Mouse (Mus musculus) erythroblast, embryonic 14.5 days (primary cell): ENCODE results near the gene Snph. TPM values are rescaled to one million over a fixed set of nuclear protein-coding genes. Genes with fewer than 3 reads are reported as not detected.

Experiments
- H3K27me3 ChIP-seq: 2 replicates; pipeline ENCODE4 v1.6.1; 2012; ENCODE audit warnings: inconsistent platforms; ENCODE audit not compliant: control insufficient read depth
- H3K36me3 ChIP-seq: 2 replicates; pipeline ENCODE4 v1.6.1; 2012; ENCODE audit warnings: mild to moderate bottlenecking, inconsistent platforms; ENCODE audit not compliant: control insufficient read depth
- H3K4me1 ChIP-seq: 2 replicates; pipeline ENCODE4 v1.6.1; 2012; ENCODE audit warnings: inconsistent platforms; ENCODE audit not compliant: control insufficient read depth
- H3K4me3 ChIP-seq: replicated peaks from 2 replicates; pipeline ENCODE3; 2012; ENCODE audit warnings: moderate library complexity, mild to moderate bottlenecking, inconsistent platforms
- H3K9me3 ChIP-seq: 2 replicates; pipeline ENCODE4 v1.6.1; 2012; ENCODE audit warnings: low read length, inconsistent platforms, mixed read lengths; ENCODE audit not compliant: control insufficient read depth
- GATA1 ChIP-seq: IDR thresholded peaks from 2 replicates; pipeline ENCODE4 v1.6.1; 2012; ENCODE audit warnings: low read length, inconsistent platforms, mixed read lengths
- TAL1 ChIP-seq: IDR thresholded peaks from 3 replicates; pipeline ENCODE4 v1.6.1; 2012; ENCODE audit warnings: low read length, inconsistent platforms, mixed read lengths
- polyA plus RNA-seq: library from polyadenylated mRNA; stranded (reverse); fragments of >175 nt; gene quantifications from 2 replicates; pipeline ENCODE4 v1.2.3, GENCODE M21; 2012

Gene Snph
- polyA plus RNA-seq, 1 experiment, result not detected

DNA sequence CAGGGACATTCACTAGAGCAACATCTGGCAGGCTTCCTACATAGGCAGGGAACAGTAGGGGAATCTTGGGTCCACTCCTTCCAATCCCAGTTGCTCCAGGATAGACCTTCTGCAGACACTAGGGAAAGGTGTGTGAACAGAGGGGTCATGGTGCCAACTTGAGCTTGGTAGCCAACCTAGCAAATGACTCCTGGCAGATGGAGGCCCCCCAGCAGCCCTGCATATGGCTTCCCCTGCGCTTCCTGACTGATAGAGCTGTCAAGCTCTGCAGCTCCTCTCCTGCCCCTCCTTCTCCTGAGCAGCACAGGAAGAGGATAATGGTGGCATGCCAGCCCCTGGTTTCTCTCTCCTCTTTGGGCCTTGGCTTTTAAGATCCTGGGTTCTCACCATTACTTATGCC, 24.0 kb downstream of the Snph start:
- no peaks in the 10 kb centered on the region for H3K9me3 ChIP-seq
- H3K4me3 ChIP-seq, result no peak overlapping the region
- H3K27me3 ChIP-seq, result no peaks in the 10 kb centered on the region
- no peaks in the 10 kb centered on the region for H3K4me1 ChIP-seq
- H3K36me3 ChIP-seq, result no peaks in the 10 kb centered on the region
- TF ChIP-seq TAL1 (no peak), GATA1 (no peak)

- Histone ChIP-seq H3K36me3 (no peaks in the 10 kb centered on the region), H3K4me1 (no peaks in the 10 kb centered on the region), H3K27me3 (no peaks in the 10 kb centered on the region), H3K4me3 (no peak overlapping the region), H3K9me3 (no peaks in the 10 kb centered on the region)
- no peak for TF ChIP-seq TAL1
- no peak for TF ChIP-seq GATA1
Observed at GRCm38 (mm10) chr2:151605437-151605987, 26.9 kb downstream of the Snph start.

- TF ChIP-seq TAL1 (no peak), GATA1 (no peak)
- no peak overlapping the region for H3K4me3 ChIP-seq
- H3K27me3 ChIP-seq, result no peaks in the 10 kb centered on the region
- no peaks in the 10 kb centered on the region for H3K9me3 ChIP-seq
- no peaks in the 10 kb centered on the region for H3K36me3 ChIP-seq
- no peaks in the 10 kb centered on the region for H3K4me1 ChIP-seq
Observed at GRCm38 (mm10) chr2:151603630-151604029, 28.8 kb downstream of the Snph start.

DNA sequence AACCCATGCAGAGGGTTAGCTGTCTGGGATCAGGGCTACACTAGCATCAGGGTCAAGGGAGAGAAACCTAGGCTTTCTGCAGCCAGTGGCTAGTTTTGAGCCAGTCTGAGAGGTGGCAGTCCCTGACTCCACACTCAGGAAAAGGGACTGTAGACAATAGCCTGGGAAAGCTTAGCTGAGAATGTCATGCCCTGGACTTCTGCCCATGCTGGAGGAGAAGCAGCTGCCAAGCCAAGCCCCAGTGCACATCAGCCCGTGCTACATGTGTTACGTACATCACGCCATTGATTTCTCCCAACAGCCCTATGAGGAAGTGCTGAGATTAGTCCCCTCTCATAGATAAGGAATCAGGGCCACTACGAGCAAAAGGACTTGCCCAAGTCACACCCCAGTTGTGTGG, 30.3 kb downstream of the Snph start:
- H3K27me3 ChIP-seq, result no peaks in the 10 kb centered on the region
- no peaks in the 10 kb centered on the region for H3K9me3 ChIP-seq
- no peaks in the 10 kb centered on the region for H3K36me3 ChIP-seq
- TF ChIP-seq GATA1 (no peak), TAL1 (no peak)
- no peaks in the 10 kb centered on the region for H3K4me1 ChIP-seq
- H3K4me3 ChIP-seq, result no peak overlapping the region

DNA sequence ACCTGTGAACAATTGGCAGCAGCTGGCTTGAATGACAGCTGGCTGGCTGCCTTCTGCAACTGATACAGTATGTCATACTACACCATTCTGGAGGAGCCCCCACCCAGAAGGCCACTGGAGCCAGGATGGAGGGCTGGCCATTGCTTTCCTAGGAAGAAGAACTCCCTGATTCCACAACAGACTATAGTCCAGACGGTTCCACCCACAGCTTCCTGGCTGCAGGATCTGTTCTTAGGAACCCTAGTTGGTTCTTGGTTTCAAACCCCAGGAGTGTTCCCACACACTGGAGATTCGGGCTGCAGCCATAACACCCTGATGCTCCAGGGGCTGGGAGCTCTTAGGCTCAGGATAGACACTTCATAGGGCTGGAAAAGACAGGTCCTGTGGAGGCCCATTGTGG, 34.3 kb downstream of the Snph start:
- Histone ChIP-seq H3K36me3 (no peaks in the 10 kb centered on the region), H3K4me3 (no peak overlapping the region), H3K4me1 (no peaks in the 10 kb centered on the region), H3K27me3 (no peaks in the 10 kb centered on the region), H3K9me3 (no peaks in the 10 kb centered on the region)
- TF ChIP-seq GATA1 (no peak), TAL1 (no peak)

- no peaks in the 10 kb centered on the region for H3K27me3 ChIP-seq
- H3K4me3 ChIP-seq, result no peak overlapping the region
- TF ChIP-seq TAL1 (no peak), GATA1 (no peak)
- no peaks in the 10 kb centered on the region for H3K4me1 ChIP-seq
- H3K36me3 ChIP-seq, result no peaks in the 10 kb centered on the region
- no peaks in the 10 kb centered on the region for H3K9me3 ChIP-seq
Observed at GRCm38 (mm10) chr2:151587306-151587705, 45.1 kb downstream of the Snph start.

DNA sequence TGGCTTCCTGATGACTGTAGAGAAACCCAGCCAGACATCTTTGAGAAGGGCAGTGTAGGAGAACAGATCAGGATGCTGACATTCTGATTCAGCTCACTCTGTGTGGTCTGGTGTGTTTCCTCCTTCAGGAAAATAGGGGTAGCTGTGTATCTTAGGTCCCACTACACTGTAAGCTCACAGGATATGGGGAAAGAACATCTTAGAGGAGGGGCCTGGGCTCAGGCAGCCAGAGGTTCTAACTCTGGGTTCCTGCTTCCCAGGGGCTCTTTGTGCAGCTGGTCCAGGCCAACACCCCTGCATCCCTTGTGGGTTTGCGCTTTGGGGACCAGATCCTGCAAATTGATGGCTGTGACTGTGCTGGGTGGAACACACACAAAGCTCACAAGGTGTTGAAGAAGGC, 45.6 kb downstream of the Snph start:
- Histone ChIP-seq H3K36me3 (no peaks in the 10 kb centered on the region), H3K27me3 (no peaks in the 10 kb centered on the region), H3K9me3 (no peaks in the 10 kb centered on the region), H3K4me3 (no peak overlapping the region), H3K4me1 (no peaks in the 10 kb centered on the region)
- no peak for TF ChIP-seq GATA1
- no peak for TF ChIP-seq TAL1

DNA sequence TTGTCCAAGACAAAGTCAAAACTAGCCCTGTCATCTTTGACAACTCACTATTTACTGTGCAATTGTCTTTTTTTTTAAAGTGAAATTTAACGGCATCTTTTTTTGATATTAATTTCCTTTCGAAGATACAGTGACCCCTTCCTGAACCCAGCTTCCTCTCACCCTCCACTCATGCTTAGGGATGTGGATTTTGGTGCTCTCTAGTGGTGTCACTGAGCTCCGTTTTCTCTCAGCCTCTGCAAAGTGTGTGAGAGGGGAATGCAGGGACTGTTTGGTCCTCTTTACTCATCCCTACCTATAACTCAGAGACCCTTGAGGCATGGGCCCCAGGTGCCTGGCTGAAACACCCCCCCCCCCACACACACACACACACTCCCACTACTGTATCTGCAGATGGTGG, 46.5 kb downstream of the Snph start:
- Histone ChIP-seq H3K4me1 (no peaks in the 10 kb centered on the region), H3K4me3 (no peak overlapping the region), H3K36me3 (no peaks in the 10 kb centered on the region), H3K27me3 (no peaks in the 10 kb centered on the region), H3K9me3 (no peaks in the 10 kb centered on the region)
- no peak for TF ChIP-seq TAL1
- no peak for TF ChIP-seq GATA1

- Histone ChIP-seq H3K4me1 (peaks cover 3% of the 10 kb centered on the region), H3K9me3 (no peaks in the 10 kb centered on the region), H3K4me3 (no peak overlapping the region), H3K36me3 (no peaks in the 10 kb centered on the region), H3K27me3 (peaks cover 12% of the 10 kb centered on the region)
- no peak for TF ChIP-seq TAL1
- no peak for TF ChIP-seq GATA1
Observed at GRCm38 (mm10) chr2:151580945-151581344, 51.4 kb downstream of the Snph start.

GRCm38 (mm10) chr2:151579183-151579582, 53.2 kb downstream of the Snph start:
- no peaks in the 10 kb centered on the region for H3K9me3 ChIP-seq
- H3K4me1 ChIP-seq, result peaks cover 7% of the 10 kb centered on the region
- no peak overlapping the region for H3K4me3 ChIP-seq
- H3K36me3 ChIP-seq, result no peaks in the 10 kb centered on the region
- TF ChIP-seq TAL1 (no peak), GATA1 (no peak)
- H3K27me3 ChIP-seq, result peaks cover 18% of the 10 kb centered on the region
